Mouse (Mus musculus) left cerebral cortex, adult 8-10 months (tissue): ENCODE measurements around the gene Tnpo3. TPM values are rescaled to one million over a fixed set of nuclear protein-coding genes. Genes with fewer than 3 reads are reported as not detected.

ENCODE experiments used
- DNase-seq, 2 experiments: peaks; one replicate each; pipeline ENCODE4 v3.0.0; 2022; ENCODE audit warnings: low spot score in 2 of 2
- total RNA-seq, 4 experiments: library from RNA; stranded (reverse); gene quantifications; 2 replicates each; pipeline ENCODE4 v1.2.4; 2022

The Tnpo3 gene
- total RNA-seq = 10 to 100 TPM; 64.5 to 75.1 (median 70.3) TPM

GRCm38 (mm10) chr6:29609111-29610019 is at the start of gene Tnpo3:
Gene Tnpo3, minus strand, starts transcription at chr6:29609887.
- DNase-seq = peak; percentile 84 to 90

- no peak for DNase-seq
Measured at GRCm38 (mm10) chr6:29658626-29659475, 49.2 kb upstream of the Tnpo3 start.

GRCm38 (mm10) chr6:29653271-29653670 is 43.6 kb upstream of the Tnpo3 start:
- DNase-seq = no peak

DNA sequence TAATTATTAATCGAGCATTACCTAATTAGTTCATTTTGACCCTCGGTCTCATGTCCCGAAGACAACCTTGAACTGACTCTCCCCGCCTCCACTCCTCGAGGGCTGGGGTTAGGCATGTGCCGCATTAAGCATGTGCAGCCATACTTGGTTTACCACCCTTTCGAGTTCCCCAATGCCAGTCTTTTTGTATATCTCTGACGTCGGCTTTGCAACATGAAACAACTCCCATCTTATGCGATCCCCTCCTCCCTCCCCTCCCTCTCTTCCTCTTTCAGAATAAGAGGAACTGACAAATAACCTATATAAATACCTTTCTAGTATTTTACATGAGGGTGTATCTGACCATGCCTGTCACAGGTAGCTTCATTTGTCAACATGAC is 40.5 kb upstream of the Tnpo3 start:
- no peak for DNase-seq

- peak; percentile 62 to 75 for DNase-seq
Measured at GRCm38 (mm10) chr6:29649494-29650169, 39.9 kb upstream of the Tnpo3 start.

- DNase-seq = no peak
Measured at GRCm38 (mm10) chr6:29641816-29642215, 32.1 kb upstream of the Tnpo3 start.

DNA sequence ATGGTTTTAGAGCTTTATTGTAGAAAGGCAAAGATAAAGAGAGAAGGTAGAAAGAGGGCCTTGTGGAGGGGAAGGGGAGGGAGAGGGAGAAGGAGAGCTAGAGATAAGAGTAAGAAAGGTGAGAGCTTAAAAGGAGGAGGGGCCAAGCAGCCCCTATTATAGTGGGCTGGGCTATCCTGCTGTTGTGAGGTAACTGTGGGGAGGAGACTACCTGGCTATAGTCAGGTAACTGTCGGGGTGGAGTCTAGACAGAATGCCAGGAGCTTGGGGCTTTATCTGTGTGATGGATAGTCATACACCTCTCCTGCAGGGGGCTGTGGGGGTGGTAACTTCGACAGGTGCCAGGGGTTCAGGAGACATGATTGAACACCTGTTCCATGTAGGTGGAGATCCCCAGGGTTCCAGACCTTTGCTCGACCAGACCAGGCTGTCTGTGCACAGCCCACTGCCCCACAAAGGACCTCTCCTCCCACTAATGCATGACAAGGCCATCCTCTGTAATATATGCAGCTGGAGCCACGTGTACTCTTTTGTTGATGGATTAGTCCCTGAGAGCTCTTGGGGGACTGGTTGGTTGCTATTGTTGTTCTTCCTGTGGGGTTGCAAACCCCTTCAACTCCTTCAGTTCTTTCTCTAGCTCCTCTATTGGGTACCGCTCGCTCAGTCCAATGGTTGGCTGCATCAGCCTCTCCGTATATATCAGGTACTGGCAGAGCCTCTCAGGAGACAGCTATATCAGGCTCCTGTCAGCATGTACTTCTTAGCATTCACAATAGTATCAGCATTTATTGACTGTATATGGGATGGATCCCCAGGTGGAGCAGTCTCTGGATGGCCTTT is 30.1 kb upstream of the Tnpo3 start:
- DNase-seq = no peak

- no peak for DNase-seq
Measured at GRCm38 (mm10) chr6:29638844-29639460, 29.3 kb upstream of the Tnpo3 start.

DNA sequence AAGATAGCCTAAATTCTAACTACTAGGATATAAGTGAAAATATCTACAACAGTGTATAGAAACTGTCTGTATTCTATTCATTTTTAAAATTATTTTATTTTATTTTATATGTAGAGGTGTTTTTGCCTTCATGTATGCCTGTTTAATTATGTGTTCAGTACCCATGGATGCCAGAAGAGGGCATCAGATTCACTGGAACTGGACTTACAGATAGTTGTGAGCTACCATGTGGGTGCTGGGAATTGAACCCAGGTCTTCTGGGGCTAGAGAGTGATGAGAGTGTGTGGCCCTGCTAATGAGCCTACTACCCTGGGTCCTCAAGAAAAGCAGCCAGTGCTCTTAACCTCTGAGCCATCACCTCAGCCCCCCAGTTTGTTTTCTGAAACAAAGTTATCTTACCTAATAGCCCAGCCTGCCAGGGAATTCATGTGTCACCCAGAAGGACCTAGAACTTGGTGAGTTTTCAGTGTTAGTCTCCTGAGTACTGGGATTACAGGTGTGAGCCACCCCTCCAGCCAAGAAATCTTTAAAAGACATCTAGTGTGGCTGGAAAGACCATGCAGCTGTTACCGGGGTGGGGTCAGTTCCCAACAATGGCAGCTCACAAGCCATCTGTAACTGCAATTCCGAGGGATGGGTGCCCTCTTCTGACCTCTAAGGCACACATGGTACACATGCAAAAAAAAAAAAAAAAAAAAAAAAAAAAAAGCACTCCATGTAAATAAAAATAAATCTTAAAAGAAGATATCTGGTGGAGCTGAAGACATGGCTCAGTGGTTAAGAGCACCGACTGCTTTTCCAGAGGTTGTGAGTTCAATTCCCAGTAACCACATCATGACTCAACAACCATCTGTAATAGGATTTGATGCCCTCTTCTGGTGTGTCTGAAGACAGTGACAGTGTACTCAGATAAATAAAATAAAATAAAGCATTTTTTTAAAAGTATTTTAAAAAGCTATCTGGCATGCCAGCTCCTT is 28.0 kb upstream of the Tnpo3 start:
- no peak for DNase-seq

DNA sequence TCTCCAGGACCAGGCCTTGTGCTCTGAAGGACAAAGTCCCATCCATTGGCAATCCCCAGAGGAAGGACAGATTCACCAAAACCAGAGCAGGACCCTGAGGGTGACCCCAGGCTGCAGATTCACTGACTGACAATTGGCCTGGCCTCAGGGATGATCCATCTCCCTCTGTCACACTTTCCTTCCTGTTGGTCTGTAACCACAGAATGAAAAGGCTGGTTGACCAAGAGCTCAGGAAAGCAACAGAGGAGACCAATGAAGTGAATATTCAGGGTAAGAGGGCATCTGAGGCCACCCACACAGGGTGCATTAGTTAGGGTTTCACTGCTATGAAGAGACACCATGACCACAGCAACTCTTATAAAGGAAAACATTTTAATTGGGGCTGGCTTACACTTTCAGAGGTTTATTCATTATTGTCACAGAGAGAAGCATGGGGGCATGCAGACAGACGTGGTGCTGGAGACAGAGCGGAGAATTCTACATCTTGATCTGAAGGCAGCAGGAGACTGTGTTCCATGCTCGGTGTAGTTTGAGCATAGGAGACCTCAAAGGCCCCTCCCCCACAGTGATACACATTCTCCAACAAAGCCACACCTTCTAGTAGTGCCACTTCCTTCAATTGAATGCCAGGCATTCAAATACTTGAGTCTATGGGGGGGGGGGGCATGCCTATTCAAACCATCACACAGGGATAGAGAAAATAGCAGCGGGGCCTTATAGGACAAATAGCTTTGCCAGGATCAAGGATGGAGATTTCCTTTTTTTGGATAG is 26.8 kb upstream of the Tnpo3 start:
- DNase-seq = no peak

- no peak for DNase-seq
Measured at GRCm38 (mm10) chr6:29634537-29634936, 24.9 kb upstream of the Tnpo3 start.

- no peak for DNase-seq
Measured at GRCm38 (mm10) chr6:29632552-29633292, 23.0 kb upstream of the Tnpo3 start.

DNA sequence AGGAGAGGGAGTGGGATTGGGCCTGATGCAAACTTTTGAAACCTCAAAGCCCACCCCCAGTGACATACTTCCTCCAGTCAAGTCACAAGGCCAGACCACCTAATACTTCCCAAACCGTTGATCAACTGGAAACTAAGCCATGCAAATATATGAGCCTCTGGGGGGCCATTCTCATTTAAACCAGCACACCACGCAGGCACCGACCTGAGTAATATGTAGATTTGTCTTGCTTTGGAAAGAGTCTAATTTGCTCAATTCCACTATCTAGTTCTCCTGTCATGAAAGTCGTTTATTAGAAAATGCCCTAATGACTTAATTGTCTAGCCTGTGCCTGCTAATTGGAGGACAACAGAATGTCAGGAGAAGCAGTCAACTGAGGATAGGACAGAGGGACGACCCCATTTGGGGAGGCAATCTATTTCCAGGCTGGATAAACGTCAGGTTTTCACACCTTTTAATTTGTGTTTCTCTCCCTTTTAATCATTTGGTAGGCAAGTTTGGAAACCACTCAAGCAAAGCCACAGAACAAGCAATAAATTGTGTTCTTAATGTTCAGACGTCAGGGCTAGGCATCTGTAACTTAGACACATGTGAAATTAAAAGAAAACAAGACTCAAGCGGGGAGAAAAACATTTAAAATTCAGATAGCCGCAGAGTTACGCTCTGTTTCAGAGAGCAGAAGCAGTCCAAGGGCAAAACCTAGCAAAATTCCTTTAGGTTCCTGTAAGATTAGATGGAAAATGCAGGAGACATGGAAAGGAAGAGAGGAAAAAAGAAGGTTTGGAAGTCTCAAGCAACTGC is 22.3 kb upstream of the Tnpo3 start:
- DNase-seq = no peak

DNA sequence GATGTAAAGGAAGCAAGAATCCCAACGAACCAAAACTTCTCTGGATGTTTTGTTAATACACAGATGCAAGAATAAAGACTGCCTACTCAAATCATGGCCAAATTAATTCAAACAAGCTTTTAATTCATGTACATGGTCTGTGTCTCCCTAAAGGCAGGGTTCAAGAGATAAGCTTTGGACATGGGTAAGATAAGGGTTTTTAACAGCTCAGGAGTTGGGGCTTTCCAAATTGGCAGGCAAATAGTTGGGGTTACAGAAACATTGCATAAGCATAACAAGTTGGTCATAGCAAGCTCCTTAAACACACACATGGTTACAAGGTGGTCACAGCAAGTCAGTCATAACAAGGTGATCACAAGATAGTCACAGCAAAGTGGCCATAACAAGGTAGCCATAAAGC is 20.5 kb upstream of the Tnpo3 start:
- no peak for DNase-seq

DNA sequence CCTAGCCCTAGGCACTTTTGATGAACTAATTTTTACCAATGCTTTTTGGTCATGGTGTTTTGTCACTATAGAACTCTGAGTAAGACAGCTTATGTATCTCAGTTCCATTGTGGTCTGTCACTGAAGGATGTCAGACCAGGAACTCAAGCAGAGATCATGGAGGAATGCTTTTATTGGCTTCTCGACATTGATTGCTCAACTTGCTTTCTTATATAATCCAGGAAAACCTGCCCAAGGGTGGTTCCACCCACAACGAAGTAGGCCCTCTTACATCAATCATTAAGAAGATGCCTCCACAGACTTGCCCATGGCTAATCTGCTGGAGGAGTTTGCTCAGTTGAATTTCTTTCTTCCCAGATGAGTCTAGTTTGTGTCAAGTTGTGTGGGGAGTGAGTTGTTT is 18.1 kb upstream of the Tnpo3 start:
- no peak for DNase-seq

DNA sequence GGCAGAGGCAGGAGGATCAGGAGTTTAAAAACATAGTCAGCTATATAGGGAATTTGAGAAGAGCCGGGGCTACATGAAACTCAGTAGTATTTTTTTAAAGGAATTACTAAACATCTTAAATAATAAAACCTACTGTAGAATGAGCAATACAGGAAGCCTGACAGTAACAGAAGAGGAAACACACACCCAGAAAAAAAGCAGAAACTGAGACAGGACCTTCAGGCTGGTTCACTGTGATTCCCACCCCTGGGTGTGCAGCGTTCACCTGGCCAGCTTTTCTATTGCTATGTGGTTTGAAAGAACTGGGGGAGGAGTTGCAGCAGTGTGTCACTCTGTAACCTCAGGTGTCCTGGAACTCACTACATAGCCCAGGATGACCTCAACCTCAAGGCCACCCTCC is 14.2 kb upstream of the Tnpo3 start:
- no peak for DNase-seq

- no peak for DNase-seq
Measured at GRCm38 (mm10) chr6:29622273-29622672, 12.6 kb upstream of the Tnpo3 start.
